Mouse (Mus musculus) ovary, postnatal 14 days (tissue): Measurements from ENCODE around the gene Adora1.

Source experiments
- DNase-seq: peaks from one replicate; pipeline ENCODE4 v3.0.0; 2022; ENCODE audit warnings: low spot score

Gene Adora1

GRCm38 (mm10) chr1:134194298-134195022, 40.8 kb downstream of the Adora1 start:
- DNase-seq, result no peak

- no peak for DNase-seq
Observed at GRCm38 (mm10) chr1:134193674-134194197, 41.5 kb downstream of the Adora1 start.

- no peak for DNase-seq
Observed at GRCm38 (mm10) chr1:134193126-134193525, 42.1 kb downstream of the Adora1 start, which contains the start of gene Mybph. Gene Mybph, plus strand, starts transcription at chr1:134193448.

- no peak for DNase-seq
Observed at GRCm38 (mm10) chr1:134192024-134192423, 43.2 kb downstream of the Adora1 start.

GRCm38 (mm10) chr1:134191192-134191591, 44.0 kb downstream of the Adora1 start:
- no peak for DNase-seq

- DNase-seq, result peak; percentile 28
Observed at GRCm38 (mm10) chr1:134188989-134189729, 46.1 kb downstream of the Adora1 start.

- DNase-seq, result no peak
Observed at GRCm38 (mm10) chr1:134188217-134188616, 47.0 kb downstream of the Adora1 start.

GRCm38 (mm10) chr1:134184089-134184488, 51.1 kb downstream of the Adora1 start:
- DNase-seq, result no peak

GRCm38 (mm10) chr1:134182025-134182424, 53.2 kb downstream of the Adora1 start, which contains the start of gene Chil1:
Gene Chil1, plus strand, starts transcription at chr1:134182176.
- no peak for DNase-seq

- DNase-seq, result no peak
Observed at GRCm38 (mm10) chr1:134177976-134178375, 57.3 kb downstream of the Adora1 start.

GRCm38 (mm10) chr1:134173081-134173480, 62.1 kb downstream of the Adora1 start:
- DNase-seq, result no peak

- no peak for DNase-seq
Observed at GRCm38 (mm10) chr1:134168985-134169697, 66.1 kb downstream of the Adora1 start.

- DNase-seq, result no peak
Observed at GRCm38 (mm10) chr1:134168567-134168966, 66.7 kb downstream of the Adora1 start.

- no peak for DNase-seq
Observed at GRCm38 (mm10) chr1:134167416-134168305, 67.6 kb downstream of the Adora1 start.

GRCm38 (mm10) chr1:134166547-134166946, 68.7 kb downstream of the Adora1 start:
- DNase-seq, result no peak

- DNase-seq, result no peak
Observed at GRCm38 (mm10) chr1:134164454-134164853, 70.8 kb downstream of the Adora1 start.

- no peak for DNase-seq
Observed at GRCm38 (mm10) chr1:134163476-134163875, 71.8 kb downstream of the Adora1 start.

GRCm38 (mm10) chr1:134162510-134163225, 72.6 kb downstream of the Adora1 start:
- DNase-seq, result no peak

- no peak for DNase-seq
Observed at GRCm38 (mm10) chr1:134161399-134161798, 73.8 kb downstream of the Adora1 start.

- no peak for DNase-seq
Observed at GRCm38 (mm10) chr1:134160404-134160803, 74.8 kb downstream of the Adora1 start.

GRCm38 (mm10) chr1:134154655-134155054, 80.6 kb downstream of the Adora1 start:
- DNase-seq, result no peak
